Mouse (Mus musculus): Measurements from ENCODE around the gene Patz1. TPM values are rescaled to one million over a fixed set of nuclear protein-coding genes. Genes with fewer than 3 reads are reported as not detected.

The Patz1 gene
- polyA plus RNA-seq, 1 experiment = 79.0 TPM

GRCm38 (mm10) chr11:3318286-3318685 is 29.6 kb downstream of the Patz1 start:
- H3K4me3 ChIP-seq (replicated peaks) = no peak overlapping the region
- H3K27me3 ChIP-seq (replicated peaks) = no peaks in the 10 kb centered on the region
- peaks cover 24% of the 10 kb centered on the region for H3K4me1 ChIP-seq
- TF ChIP-seq FLI1 (IDR thresholded peaks at IDR 0.05; ENCODE audit: low read length) = no peak
- no peak for TF ChIP-seq GATA1 (IDR thresholded peaks at IDR 0.05; ENCODE audit: borderline replicate concordance, low read length)
- H3K36me3 ChIP-seq (replicated peaks; ENCODE audit: low read length) = peaks cover 83% of the 10 kb centered on the region
- H3K9me3 ChIP-seq = no peaks in the 10 kb centered on the region

- peaks cover 24% of the 10 kb centered on the region for H3K36me3 ChIP-seq (replicated peaks; ENCODE audit: low read length)
- no peak overlapping the region for H3K4me3 ChIP-seq (replicated peaks)
- H3K27me3 ChIP-seq (replicated peaks) = no peaks in the 10 kb centered on the region
- H3K9me3 ChIP-seq = no peaks in the 10 kb centered on the region; the same call in 1 of the 2 replicates
- H3K4me1 ChIP-seq = peaks cover 48% of the 10 kb centered on the region
- TF ChIP-seq FLI1 (IDR thresholded peaks at IDR 0.05; ENCODE audit: low read length) = no peak
- no peak for TF ChIP-seq GATA1 (IDR thresholded peaks at IDR 0.05; ENCODE audit: borderline replicate concordance, low read length)
Observed at GRCm38 (mm10) chr11:3328271-3328670, 39.6 kb downstream of the Patz1 start.

DNA sequence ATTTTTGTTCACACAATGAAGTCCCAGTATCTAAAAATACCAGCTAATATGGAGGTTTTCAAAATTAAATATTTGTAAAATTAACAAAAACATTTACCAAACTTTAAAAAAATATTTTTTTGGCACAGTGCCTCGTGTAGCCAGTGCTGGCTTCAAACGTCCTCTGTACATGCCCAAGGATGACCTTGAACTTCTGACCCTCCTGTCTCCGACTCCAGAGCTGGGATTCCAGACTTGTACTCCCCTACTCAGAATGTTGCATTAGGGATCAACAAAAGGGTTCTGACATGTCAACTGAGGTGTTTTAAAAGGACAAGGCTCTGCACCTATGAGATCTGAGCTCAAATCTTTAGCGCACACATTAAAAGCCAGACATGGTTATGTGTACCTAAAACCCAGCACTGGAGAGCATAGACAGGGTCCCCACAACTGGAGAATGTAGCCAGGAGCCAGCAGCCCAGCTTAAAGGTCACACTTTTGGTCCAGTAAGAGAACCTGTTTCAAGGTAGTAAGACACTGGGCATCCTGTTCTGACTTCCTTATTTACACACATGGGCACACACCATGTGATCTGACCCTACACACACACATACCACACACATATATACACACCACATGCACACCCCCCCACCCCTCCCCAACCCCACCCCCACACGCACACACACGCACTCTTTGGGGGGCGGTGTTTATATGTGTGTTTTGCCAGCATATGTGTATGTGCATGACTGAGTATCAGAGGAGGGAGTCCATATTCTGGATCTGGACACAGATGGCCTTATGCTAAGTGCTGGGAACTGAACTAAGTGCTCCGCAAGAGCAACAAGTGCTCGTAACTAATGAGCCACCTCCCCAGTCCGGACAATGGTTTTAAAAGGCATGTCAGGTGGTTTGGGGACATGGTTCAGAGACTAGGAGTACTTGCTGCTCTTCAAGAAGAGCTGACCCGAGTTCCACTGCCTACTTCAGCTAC is 40.4 kb downstream of the Patz1 start:
- H3K36me3 ChIP-seq (replicated peaks; ENCODE audit: low read length) = peaks cover 23% of the 10 kb centered on the region
- H3K27me3 ChIP-seq (replicated peaks) = no peaks in the 10 kb centered on the region
- H3K4me1 ChIP-seq = peaks cover 49% of the 10 kb centered on the region
- no peak for TF ChIP-seq FLI1 (IDR thresholded peaks at IDR 0.05; ENCODE audit: low read length)
- no peak for TF ChIP-seq GATA1 (IDR thresholded peaks at IDR 0.05; ENCODE audit: borderline replicate concordance, low read length)
- H3K9me3 ChIP-seq = no peaks in the 10 kb centered on the region; the same call in 1 of the 2 replicates
- peak overlapping the region; percentile 25 for H3K4me3 ChIP-seq (replicated peaks)

DNA sequence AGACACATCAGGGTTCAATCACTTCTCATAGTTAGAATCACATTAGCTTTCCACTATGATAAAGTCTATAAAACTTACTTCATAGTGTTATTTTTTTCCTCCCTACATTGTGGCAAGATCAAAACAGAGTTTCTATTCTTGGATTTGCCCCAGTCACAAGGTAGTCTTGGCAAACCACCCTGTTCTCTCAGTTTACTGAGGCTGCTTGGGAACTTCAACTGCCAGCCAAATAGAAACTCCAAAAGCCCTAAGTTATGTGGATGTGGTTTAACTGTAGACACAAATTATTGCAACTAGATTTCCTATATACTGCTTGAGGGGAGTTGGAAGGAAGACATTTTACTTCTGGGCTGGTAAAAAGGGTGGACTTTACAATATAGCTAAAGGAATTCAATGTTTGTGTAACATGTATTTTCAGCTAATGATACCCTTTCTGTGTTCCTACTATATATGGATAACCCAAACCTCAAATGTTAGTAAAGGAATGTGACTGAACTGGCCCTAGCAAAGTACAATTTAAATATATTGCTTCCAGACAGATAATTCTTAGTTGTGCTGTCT is 41.3 kb downstream of the Patz1 start, which contains the start of gene Pik3ip1:
TSS of gene Pik3ip1 (plus strand) at position 511 of the 561 bp plus-strand sequence.
- Histone ChIP-seq H3K9me3 (no peaks in the 10 kb centered on the region), H3K36me3 (replicated peaks; ENCODE audit: low read length) (peaks cover 24% of the 10 kb centered on the region), H3K4me1 (peaks cover 57% of the 10 kb centered on the region), H3K4me3 (replicated peaks) (peak within 1 kb of the TSS; percentile 94), H3K27me3 (replicated peaks) (no peaks in the 10 kb centered on the region)
- TF ChIP-seq FLI1 (IDR thresholded peaks at IDR 0.05; ENCODE audit: low read length) = no peak
- no peak for TF ChIP-seq GATA1 (IDR thresholded peaks at IDR 0.05; ENCODE audit: borderline replicate concordance, low read length)

DNA sequence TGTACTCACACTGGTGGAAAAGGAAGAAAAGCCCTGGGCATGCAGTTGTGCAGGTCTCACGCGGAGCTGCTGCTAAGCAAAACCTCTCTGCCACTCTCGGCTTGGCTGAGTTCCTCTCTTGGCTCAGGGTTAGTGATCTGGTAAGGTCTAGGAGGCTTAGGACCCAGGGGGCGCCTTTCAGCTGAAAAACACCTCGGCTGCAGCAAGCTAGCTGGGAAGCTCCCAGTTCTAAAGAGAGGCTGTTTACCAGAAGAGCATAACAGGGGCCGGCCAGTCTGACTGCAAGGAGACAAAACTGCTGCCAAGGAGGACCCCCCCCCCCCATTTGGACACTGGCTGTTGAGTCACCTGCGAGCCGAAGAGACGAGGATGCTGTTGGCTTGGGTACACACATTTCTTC is 41.9 kb downstream of the Patz1 start:
- Histone ChIP-seq H3K36me3 (replicated peaks; ENCODE audit: low read length) (peaks cover 27% of the 10 kb centered on the region), H3K27me3 (replicated peaks) (no peaks in the 10 kb centered on the region), H3K4me3 (replicated peaks) (peak overlapping the region; percentile 94), H3K4me1 (peaks cover 63% of the 10 kb centered on the region), H3K9me3 (no peaks in the 10 kb centered on the region)
- TF ChIP-seq FLI1 (IDR thresholded peaks at IDR 0.05; ENCODE audit: low read length) = no peak
- no peak for TF ChIP-seq GATA1 (IDR thresholded peaks at IDR 0.05; ENCODE audit: borderline replicate concordance, low read length)

- Histone ChIP-seq H3K27me3 (replicated peaks) (no peaks in the 10 kb centered on the region), H3K36me3 (replicated peaks; ENCODE audit: low read length) (peaks cover 27% of the 10 kb centered on the region)
Observed at GRCm38 (mm10) chr11:3330991-3331750, 42.5 kb downstream of the Patz1 start.

GRCm38 (mm10) chr11:3331756-3332642 is 43.3 kb downstream of the Patz1 start:
- Histone ChIP-seq H3K9me3 (no peaks in the 10 kb centered on the region), H3K4me1 (peaks cover 78% of the 10 kb centered on the region), H3K27me3 (replicated peaks) (no peaks in the 10 kb centered on the region), H3K4me3 (replicated peaks) (peak overlapping the region; percentile 94), H3K36me3 (replicated peaks; ENCODE audit: low read length) (peaks cover 30% of the 10 kb centered on the region)
- TF ChIP-seq GATA1 (IDR thresholded peaks at IDR 0.05; ENCODE audit: borderline replicate concordance, low read length) = no peak
- TF ChIP-seq FLI1 (IDR thresholded peaks at IDR 0.05; ENCODE audit: low read length) = no peak

More at GRCm38 (mm10) chr11:3330991-3331750, 42.5 kb downstream of the Patz1 start:
- Histone ChIP-seq H3K9me3 (no peaks in the 10 kb centered on the region), H3K4me1 (peaks cover 69% of the 10 kb centered on the region), H3K4me3 (replicated peaks) (peak overlapping the region; percentile 94)
- TF ChIP-seq FLI1 (IDR thresholded peaks at IDR 0.05; ENCODE audit: low read length) (no peak), GATA1 (IDR thresholded peaks at IDR 0.05; ENCODE audit: borderline replicate concordance, low read length) (no peak)

DNA sequence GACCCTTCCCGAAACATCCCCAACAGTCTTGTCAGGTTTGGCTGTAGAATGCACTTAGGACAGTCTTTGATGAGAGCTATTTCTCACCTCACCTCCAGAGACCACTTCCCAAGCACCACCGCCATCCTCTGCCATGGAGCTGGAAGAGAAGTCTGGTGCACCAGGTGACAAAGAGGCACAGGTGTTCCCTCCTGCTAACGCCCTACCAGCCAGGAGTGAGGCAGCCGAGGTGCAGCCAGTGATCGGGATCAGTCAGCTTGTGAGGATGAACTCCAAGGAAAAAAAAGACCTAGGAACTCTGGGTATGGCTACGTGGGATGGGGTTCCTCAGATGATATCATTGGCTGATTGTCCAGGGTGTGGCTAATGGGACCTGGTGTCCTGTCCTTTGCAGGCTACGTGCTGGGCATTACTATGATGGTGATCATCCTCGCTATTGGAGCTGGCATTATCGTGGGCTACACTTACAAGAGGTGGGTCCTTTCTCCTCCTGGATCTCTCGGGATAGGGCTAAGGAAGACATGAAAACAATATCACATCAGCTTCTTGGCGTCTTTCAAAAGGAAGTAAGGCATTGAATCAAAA is 44.5 kb downstream of the Patz1 start:
- H3K4me3 ChIP-seq (replicated peaks) = peak overlapping the region; percentile 44
- H3K27me3 ChIP-seq (replicated peaks) = no peaks in the 10 kb centered on the region
- peaks cover 89% of the 10 kb centered on the region for H3K4me1 ChIP-seq
- H3K36me3 ChIP-seq (replicated peaks; ENCODE audit: low read length) = peaks cover 42% of the 10 kb centered on the region
- H3K9me3 ChIP-seq = no peaks in the 10 kb centered on the region
- TF ChIP-seq GATA1 (IDR thresholded peaks at IDR 0.05; ENCODE audit: borderline replicate concordance, low read length) = no peak
- no peak for TF ChIP-seq FLI1 (IDR thresholded peaks at IDR 0.05; ENCODE audit: low read length)
